Mouse (Mus musculus): ENCODE data around the gene Mpl. TPM values are rescaled to one million over a fixed set of nuclear protein-coding genes. Genes with fewer than 3 reads are reported as not detected.

Gene Mpl
- not detected for polyA plus RNA-seq (2017; shearing (Covaris generic))

DNA sequence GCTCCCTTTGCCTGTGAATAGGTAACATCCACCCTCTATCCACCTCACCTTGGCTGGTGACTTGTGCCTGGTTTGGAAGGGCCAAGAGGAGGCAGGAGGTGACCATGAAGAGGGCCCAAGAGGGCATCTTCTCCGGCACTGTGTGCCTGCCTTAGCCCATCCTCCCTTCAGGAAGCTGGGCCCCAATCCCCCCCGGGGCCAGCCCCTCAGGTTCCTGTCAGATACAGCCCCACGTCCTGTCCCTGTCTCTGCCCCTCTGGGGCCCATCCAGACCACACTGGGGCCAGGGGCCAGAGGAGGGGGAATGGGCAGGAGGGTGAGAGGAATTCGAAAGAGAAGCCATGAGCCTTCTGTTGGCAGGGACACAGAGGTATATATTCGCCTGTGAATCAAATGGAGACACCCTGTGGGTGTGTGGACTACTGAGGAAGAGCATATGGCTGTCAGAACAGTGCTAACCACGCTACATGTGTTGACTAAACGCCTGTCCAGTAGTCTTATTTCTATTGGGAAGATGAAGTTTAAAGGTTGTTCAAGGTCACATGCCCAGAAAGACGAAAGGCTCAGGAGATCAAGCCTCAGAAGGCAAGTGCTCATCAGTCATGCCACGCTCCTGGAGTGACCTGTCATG, at the start of gene Mpl:
TSS of gene Mpl (minus strand) at position 169 of the 631 bp plus-strand sequence.
- ATAC-seq = no peak

DNA sequence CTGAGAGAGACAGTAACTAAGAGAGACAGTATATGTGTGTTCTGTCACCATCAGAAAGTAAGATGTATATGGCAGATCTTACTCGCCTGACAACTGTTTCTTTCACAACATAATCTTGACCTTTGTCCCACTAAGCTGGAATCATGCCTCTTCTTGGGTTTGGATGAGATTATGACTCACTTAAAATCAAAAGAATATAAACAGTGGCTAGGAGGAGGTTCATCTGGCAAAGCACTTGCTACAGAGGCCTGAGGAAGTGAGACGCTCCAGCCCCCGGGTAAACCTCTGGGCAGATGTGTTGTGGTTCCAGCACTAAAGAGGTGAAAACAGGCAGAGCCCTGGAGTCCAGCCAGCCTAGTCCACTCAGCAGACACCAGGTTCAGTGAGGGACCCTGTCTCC, 48.2 kb upstream of the Mpl start:
- ATAC-seq = no peak

- no peak for ATAC-seq
Measured at GRCm38 (mm10) chr4:118500792-118501191, 43.5 kb upstream of the Mpl start.

- no peak for ATAC-seq
Measured at GRCm38 (mm10) chr4:118500171-118500724, 42.9 kb upstream of the Mpl start.

- ATAC-seq = no peak
Measured at GRCm38 (mm10) chr4:118490461-118490860, 33.1 kb upstream of the Mpl start.

DNA sequence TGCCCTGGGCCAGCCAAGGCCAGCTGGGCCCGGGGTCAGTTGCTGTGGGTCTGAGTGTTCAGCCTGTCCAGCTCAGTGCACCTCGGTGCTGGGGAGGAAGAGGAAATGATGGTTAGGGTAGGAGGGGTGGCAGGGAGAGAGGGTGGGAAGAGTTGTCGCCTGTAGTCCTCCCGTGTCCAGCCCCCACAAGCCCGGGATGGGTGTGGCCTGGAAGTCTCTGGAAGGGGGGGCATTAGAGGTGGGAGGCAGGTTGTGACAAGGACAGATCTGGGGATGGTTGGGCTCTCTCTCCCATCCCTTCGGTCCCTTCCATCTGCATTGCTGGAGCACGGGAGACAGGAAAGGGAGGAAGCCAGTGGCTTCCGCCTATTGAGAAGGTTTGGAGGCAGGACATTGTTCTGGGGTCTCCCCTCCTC, 32.4 kb upstream of the Mpl start, which contains the start of gene Tie1:
TSS of gene Tie1 (minus strand) at position 345 of the 416 bp plus-strand sequence.
- ATAC-seq = no peak

DNA sequence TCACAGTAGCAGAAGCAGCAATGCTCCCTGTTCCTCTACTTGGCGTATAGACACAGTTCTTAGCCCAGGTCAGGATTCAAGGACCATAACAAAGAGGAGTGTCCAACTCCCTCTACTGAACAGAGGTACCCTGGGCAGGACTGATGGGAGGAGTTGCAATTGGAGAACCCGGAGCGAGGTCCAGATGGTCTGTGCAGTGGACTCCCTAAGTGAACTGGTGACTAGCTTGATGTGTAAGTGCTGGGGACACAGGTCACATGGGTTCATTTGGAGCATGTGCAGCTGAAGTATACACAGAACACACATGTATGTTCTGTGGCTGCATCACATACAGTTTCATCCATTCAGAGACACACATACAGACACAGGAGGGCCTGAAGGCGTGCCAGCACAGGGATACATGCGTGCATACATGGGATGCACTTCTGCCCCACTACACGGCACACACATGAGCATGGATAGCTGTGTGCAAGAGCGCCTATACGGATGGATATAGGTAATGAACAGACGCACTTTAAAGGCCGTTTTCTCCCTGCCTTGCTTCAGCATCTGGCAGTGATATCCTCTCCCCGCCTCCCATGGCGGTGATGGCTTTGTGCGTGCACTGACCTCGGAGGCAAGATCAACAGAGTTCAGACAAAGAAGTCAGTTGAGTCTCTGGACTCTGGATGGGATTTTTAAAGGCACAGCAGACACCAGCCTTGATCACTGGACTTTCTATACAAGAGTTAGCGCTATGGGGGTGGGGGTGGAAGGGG, 19.6 kb upstream of the Mpl start:
- no peak for ATAC-seq

GRCm38 (mm10) chr4:118472687-118473086, 15.4 kb upstream of the Mpl start:
- no peak for ATAC-seq

DNA sequence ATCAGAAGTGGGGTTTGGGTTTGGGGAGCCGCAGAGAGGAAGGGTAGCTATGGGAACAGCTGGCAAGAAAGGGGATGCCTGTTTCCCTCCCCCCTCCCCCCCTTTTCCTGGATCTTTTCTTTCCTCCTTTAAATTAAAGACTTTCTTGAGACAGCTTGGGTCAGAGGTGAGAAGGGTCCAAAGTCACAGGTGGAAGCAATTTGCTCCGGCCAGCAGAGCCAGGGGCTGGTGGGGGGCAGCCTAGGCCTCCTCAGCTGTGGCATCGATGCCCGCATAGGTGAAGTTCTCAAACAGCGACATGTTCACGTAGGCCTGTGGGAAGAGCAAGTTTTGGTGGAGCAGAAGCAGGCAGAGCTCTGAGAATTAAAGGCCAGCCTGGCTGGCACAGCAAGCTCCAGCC, 14.0 kb upstream of the Mpl start:
- ATAC-seq = no peak

DNA sequence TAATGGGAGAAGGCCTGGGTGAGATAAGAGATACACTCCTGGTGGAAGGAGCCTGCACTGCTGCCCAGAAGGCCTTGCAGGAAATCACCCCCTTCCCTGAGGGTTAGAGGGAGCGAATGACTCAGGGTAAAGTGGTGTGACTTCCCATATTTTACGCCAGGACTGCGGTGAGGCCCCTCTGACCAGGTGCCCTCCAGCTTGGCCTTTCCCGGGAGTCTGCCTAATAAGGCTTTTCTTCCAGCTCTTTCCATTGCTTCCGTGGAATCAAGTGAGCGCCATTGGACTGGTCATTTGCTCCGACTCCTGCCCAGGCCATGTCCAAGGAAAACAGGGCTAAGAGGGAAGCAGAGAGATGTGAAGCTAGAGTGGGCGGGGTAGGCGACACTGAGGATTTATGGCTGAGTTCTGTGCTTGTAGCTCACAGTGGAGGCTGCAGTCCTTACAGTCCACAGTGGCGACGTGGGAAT, 8.4 kb upstream of the Mpl start:
- no peak for ATAC-seq

GRCm38 (mm10) chr4:118464956-118465355, 7.6 kb upstream of the Mpl start:
- no peak for ATAC-seq

DNA sequence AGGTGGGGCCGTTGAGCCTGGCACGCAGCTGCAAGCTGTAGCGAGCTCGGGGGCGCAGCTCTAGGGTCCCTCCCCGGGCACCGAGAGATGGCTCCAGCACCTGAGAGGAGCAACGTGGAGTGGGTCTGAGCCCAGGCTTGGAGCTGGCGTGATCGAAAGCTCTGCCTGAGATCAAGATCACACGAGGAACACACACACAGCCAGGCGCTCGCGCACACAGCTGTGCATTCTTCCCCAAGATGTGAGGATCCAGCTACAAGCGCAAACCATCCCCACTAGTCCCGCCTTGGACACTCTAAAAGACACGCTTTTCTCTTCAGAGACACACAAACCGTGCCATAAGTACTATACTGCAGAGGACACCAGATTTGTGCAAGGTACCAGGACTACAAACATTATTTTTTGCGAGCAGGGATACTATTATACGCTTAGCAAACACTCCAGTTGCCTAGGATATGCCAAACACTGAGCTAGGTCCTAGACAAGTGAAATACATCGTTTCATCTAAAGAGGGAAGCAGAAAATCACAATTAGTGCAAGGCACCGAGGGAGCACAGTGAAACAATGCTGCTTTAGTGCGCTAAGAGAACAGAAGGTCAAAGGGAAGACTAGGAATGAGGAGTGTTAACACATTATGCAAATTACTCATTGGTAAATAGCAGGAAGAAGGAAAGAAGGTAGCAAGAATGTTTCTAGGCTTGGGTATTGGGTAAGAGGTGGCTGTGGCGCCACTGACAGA, 10.7 kb downstream of the Mpl start:
- ATAC-seq = no peak

GRCm38 (mm10) chr4:118445781-118446414, 11.4 kb downstream of the Mpl start:
- no peak for ATAC-seq

- no peak for ATAC-seq
Measured at GRCm38 (mm10) chr4:118445088-118445487, 12.2 kb downstream of the Mpl start.

DNA sequence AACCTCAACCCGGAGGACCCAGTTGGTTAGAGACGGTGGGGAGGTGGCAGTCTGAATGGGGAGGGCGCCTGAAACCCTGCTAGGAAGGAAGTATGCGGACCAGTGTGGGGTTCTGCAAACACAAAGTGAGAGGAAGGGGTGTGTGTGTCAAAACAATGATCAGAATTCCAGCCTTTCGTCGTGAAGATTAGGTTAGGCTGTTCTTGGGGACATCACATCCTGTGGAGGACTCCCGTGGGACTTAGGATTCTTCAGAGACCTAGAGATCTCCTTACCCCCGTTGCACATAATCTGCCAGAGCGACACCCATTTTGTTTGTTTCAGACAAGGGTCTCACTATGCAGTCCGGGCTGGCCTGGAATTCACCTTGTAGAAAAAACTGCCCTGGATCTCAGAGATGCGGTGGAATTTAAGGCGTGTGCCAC, 19.5 kb downstream of the Mpl start:
- ATAC-seq = peak; percentile 12

DNA sequence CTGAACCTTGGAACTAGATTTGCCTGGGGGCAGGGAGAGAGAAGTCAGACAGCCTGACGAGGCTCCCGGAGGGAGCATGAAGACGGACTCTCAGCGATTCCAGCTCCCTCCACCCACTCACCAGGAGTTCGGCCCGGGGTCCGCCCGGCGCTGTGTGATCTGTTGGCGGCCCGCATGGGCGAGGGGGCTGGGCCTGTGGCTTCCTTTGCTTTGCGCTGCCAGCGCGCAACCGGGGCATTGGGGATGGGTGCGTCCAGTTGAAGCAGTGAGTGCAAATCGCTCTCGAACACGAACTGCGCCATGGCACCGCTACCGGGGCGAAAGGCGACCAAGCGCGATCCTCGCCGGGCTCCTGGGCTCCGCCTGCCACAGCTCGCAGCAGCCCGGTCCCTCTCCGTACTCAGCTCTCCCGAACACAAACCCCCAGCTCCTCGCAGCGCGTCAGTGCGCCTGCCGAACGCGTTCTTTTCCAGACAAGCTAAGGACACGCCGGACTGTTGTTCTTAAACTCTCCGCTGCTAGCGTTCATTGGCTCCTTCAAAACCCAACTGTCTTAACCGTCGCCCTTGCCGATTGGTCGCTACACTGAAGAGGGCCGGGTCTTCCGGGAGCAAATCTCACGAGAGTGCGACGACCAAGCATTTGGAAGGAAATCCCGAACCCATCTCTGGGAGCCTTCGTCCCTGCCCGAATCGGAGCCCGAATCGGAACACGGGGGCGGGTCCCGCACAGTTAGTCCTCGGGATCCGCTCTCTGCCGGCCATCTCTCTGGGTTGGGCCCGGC, 20.3 kb downstream of the Mpl start, which contains the start of gene Cdc20:
TSS of gene Cdc20 (minus strand) at position 533 of the 784 bp plus-strand sequence.
- peak; percentile 99 for ATAC-seq

- no peak for ATAC-seq
Measured at GRCm38 (mm10) chr4:118432332-118432731, 25.0 kb downstream of the Mpl start.

DNA sequence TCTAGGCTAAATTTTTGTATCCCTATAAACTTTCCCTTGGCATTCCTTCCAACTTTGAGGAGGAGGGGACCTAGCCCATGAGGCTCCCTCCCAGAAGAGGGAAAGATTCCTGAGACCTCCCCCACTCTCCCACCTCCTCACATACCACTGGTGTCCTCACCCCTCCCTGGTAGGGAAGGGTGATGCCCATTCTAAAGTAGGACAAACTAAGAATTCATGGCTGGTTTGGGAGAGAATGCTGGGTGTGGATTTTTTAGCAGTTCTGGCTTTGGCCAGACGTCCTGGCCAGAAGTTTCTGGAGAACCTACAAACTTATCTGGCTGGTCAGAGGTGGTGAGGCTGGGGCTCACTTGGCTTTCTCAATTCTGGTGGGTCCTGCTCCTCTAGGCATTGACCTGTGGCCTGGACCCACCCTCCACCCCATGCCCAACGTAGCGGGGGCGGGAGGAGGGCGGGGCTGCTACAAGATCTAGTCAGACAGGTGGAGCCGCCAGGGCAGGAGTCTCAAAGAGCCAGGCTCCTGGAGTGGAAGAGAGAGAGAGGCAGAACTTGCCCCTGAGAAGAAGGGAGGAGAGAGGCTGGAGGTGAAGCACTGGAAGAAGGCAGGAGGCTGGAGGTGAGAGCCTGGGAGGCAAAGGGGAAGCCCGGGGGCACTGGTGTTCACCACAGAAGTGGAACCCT, 28.0 kb downstream of the Mpl start:
- no peak for ATAC-seq

DNA sequence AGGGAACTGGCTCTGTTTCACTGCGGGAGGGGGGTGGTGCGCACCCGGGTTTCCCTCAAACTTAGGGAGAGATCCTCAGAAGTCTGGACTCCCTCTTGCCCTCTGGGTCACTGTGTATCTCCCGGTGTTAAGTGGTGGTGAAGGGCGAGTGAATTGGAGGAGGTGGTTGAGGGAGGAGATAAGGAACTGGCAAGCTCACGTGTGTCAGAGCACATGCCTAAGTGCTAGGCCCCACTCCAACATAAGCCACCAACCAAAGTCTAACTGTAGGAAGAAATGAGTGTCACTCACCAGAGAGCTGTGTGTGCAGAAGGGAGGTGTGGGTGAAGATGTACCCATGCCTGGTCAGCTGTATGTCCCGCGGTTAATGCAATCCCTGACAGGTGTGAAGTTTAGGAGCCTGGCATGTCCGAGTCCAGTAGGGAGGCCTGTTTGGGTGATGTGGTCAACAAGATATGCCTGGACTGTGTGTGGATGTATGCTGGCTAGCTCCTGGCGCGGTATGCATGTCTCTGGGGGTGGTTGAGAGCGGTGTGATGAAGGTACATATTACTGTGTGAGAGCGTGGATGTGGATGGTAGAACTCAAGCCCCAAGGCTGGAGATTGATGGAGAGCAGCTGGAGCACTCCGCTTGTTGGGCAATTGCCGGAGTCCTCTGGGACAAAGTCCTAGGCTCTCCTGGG, 28.6 kb downstream of the Mpl start:
- ATAC-seq = peak; percentile 16

DNA sequence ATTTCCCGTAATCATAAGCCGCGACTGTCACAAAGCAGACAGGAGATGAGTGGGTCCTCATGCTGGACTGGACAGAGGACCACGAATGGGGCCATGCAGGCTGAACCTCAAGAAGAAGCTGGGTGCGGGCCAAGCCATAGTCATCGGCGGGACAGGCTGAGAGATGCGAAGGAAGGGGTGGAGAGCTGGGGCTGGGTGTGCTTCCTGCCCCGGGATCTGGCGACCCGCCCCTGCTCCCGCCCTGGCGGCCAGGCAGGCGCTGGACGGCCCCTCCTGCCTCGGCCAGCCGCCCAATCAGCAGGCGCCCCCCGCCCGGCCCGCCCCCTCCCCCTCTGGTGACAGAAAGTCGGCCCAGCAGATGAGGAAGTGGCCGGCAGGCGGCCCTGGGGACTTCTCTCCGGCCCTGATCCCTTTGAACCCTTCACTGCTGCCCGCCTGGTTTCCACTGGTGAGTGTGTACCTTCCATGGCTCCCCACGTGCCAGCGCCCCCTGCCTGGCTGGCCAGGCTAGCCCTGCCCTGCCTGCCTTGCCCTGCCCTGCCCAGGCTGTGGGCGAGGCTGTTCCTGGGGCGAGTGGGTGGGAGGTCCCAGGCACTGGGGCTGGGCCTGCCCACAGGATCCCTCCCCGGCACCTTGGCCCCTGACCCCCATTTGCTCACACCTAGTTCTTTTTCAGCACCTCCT, 29.4 kb downstream of the Mpl start, which contains the start of gene Elovl1:
TSS of gene Elovl1 (plus strand) at position 326 of the 684 bp plus-strand sequence.
- ATAC-seq = peak; percentile 81

Measured in inflammation-experienced regulatory T-cells, adult 6 months (primary cell).